Mouse (Mus musculus) gastrocnemius, postnatal 25 days (tissue): ENCODE data around the gene Pomgnt2. TPM values are rescaled to one million over a fixed set of nuclear protein-coding genes. Genes with fewer than 3 reads are reported as not detected.

Experiments
- DNase-seq: peaks from one replicate; pipeline ENCODE4 v3.0.0; 2022
- total RNA-seq, 2 experiments: library from RNA; stranded (reverse); gene quantifications; 1 replicate in 1 of 2; 2 replicates in 1 of 2; pipeline ENCODE4 v1.2.3; 2021

Gene Pomgnt2
- total RNA-seq, 2 experiments from 2014 or later, result 8.9 to 10.0 TPM

DNA sequence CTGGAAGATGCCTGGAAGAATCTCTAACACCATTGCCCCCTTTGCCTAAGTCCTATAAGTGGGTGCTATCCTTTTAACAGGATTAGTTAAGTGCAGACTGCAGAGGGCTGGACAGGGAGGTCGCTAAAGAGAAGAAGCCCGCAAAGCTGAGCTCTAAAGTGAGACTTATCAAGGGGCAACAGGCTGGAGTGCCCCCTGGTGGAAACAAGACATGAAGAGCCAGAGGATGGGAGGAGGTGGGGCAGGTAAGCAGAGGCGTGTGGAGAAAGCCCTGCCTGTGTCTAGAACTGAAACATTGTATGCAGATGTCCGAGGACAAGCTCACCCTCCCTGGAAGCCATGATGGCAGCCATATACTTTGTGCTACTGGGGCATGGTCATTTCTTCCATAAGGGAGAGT, 16.7 kb upstream of the Pomgnt2 start:
- no peak for DNase-seq

DNA sequence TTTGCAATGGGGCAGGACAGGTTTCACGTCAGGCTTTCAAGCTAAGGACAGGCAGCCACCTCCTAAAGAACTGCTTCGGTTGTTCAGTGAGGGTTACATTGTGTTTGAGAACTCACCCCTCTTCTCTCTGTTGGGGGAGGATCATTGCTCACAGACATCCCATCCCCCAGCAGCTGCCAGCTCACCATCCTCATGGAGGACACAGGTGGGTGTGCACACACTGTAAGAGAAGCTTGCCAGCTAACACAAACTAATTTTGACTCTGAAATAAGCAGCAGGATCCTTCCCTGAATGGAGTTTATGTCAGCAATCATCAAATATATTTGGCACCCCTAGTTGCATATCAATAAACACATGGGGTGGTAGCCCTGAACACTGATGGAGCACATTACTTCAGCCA, 15.9 kb upstream of the Pomgnt2 start:
- DNase-seq, result no peak

DNA sequence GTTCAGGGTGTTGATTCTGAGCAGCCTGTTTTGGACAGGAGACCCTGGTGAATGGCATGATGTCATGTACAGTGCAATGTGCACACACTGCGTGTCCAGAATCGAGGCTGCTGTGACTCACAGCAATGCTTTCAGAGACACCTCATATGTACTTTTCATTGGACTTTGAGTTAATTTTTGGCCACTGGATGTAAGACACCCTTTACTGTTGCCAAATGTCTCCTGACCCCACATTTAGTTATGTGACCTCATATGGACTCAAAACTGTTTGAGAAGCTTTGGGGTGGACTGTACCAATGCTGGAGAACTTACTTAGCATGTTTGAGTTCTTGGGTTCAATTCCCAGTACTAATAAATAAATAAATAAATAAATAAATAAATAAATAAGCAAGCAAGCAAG, 13.8 kb upstream of the Pomgnt2 start:
- no peak for DNase-seq

DNA sequence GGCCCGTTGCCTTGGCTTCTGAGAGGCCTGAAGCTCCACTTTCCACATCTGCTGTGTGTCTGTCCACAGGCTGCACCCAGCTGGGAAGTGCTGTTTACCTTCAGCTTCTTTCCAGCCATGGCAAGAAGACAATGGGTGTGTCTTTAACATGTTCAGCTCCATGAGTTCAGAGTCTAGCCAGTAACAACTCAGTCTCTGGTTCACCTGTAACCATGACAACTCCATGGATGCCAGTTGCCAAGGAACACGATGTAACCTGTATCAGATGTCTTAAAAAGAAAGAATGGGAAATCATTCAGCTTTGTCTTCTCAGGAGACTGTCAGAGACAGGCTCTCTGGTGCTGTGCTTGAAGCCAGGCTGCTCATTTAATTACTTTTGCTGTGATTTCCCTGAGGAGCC, 12.0 kb upstream of the Pomgnt2 start:
- DNase-seq, result no peak

DNA sequence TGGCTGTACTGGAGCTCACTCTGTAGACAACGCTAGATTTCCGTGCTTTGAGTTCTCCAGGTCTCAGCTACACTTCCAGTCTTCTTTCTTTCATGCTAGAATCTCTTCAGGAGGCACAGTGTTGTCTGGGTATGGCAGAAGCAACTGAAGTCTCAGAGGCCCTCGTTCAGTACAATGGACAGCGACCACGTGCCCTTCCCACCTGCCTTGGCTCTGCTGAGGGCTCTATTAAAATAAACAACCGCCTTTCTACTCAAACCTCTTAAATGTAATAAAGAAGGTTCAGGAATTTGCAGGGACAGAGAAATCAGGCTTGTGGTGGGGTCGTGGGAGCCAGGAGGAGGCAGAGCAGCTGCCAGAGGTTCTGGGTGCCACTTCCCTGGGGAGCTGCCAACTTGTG, 9.7 kb upstream of the Pomgnt2 start:
- DNase-seq, result no peak

DNA sequence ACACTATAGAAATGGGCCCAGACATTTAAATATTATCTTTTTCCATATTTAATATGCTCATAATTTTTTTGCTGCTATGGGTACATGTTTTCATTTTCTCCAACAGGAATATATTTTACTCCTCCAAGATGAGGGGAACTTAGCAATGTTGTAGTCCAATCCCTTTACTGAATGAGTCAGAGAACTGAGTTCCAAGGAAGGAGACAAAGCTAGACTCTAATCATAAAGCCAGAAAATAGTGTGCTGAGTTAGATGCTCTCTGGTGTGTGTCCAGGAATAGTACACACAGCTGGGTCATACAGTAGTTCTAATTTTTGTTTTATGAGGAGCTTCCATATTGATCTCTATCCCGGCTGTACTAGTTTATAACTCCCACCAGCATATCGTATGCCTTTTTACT, 9.3 kb upstream of the Pomgnt2 start:
- no peak for DNase-seq

DNA sequence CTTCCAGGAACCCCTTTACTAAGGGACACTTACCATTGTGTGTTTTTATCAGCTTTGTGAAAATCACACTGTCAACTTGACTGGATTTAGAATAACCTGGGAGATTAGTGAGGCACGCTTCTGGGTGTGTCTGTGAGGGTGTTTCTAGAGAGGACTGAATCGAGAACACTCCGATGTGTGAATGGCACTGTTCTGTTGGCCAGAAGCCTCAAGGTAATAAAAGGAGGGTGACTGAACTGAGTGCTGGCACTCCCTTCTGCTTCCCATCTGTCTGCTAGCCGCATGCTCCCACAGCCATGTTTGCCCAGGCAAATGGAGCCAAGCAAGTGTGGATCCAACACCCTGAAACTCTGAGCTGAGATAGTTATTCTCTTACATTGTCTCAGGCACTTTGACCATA, 1.1 kb upstream of the Pomgnt2 start:
- DNase-seq, result no peak

DNA sequence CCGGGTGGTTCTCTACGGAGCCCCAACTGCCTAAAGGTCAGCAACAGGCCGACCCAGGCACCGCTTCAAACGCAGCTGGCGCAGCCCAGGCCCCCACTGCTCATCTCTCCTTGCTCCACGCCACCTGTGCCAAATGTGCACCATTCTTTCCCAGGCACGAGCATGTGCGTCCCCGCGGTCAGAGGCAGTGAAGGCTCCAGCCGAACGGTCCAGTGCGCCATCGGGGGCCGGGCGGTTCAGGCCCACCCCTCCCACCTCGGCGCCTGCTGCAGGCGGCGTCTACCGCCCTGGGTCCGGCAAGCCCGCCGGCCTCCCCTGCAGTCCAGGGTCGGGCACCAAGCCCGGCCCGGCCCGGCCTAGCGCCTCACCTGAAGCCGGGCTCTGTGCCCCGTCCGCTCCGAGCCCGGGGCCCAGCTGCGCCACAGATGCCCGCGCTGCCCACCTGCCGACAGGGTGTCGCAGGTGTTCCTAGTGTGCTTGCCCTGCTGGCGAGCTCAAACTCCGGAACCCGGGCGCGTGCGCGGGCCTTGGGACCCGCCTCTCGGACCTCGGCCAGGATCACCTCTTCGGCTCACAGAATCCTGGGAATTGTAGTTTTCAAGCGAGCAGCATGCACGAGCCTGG, 1.3 kb downstream of the Pomgnt2 start:
- peak; percentile 85 for DNase-seq

DNA sequence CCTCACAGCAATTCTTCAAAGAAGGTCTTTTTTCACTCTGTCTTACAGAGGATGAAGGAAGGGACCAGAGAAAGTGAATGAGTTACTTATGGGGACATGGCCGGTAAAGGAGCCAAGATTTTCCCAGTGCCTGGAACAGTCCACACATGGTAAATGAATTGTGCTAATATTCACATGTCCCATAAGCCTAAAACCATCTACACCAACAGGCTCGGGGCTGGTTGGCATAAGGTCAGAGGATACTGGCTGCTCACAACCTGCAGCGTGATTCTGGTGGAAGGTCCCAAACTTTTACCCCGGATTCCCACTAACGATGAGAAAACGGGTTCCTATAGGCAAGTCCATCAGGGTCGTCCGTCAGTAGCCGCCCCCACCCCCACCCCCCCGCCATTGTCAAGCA, 1.8 kb downstream of the Pomgnt2 start:
- no peak for DNase-seq

DNA sequence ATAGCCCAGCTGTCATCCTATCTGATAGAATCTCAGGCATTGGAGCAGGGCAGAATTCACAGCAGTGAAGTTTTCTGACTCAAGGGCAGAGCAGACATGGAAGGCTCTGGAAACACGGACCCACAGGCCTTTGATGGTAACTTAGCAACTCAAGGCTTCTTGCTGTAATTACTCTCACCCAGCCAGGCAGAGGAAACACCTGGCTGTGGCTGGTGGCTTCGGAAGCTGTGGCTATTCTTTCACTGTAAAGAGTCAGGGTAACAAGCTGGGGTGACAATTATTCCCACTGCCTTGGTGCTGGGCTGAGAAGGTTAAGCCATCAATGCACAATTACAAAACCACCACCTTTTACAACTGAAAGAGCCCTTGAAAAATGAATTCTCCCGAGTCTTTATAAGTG, 3.9 kb downstream of the Pomgnt2 start:
- no peak for DNase-seq

DNA sequence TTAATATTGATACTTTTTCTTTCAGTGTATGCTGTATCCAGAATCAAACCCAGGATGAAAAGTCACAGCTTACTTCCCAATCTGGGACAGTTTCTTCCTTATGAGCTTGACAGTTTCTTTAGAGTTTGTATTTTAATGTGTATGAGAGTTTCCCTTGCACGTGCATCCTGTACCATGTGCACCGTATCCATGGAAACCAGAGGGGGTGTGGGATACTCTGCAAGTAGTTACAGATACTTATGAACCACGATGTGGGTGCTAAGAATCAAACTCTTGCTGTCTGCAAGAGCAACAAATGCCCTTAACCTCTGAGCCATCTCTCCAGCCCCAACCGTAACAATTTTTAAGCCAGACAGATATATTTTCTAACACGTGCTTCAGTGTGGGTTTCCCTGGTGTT, 5.9 kb downstream of the Pomgnt2 start:
- no peak for DNase-seq

DNA sequence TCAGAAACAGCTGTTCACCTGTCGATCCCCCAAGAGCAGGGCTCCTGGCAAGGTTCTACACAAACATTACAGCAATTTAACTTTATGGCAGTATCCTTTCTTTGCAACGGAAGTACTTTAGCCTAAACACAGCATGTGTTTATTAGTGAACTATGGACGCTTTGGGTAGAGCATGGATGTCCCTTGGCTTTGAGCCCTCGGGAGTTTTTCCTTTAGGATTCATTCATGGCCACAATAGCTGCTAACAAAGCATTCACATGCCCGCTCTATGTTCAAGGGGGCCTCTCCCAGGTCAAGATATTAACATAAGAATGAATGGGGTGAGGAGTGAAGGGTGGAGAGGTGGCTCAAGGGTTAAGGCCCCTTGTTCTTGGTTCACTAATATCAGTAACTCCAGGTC, 7.4 kb downstream of the Pomgnt2 start:
- no peak for DNase-seq

DNA sequence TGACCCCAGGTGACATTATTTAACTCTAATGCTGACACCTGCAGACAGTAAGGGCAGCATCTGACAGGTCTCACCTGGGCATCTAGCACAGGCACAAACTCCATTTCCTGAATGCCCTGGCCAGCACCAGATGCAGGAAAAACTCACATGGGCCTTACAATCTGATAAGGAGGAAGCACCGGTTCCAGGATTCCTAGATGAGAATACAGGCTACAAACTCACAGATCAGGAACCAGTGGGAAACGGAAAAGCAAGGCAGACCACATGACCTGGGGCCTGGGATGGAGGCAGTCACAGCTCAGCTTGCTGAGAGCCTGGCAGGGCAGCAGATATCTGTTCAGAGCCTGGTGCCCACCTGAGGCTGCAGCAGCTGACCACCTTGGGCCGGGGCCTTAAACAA, 8.0 kb downstream of the Pomgnt2 start:
- no peak for DNase-seq

DNA sequence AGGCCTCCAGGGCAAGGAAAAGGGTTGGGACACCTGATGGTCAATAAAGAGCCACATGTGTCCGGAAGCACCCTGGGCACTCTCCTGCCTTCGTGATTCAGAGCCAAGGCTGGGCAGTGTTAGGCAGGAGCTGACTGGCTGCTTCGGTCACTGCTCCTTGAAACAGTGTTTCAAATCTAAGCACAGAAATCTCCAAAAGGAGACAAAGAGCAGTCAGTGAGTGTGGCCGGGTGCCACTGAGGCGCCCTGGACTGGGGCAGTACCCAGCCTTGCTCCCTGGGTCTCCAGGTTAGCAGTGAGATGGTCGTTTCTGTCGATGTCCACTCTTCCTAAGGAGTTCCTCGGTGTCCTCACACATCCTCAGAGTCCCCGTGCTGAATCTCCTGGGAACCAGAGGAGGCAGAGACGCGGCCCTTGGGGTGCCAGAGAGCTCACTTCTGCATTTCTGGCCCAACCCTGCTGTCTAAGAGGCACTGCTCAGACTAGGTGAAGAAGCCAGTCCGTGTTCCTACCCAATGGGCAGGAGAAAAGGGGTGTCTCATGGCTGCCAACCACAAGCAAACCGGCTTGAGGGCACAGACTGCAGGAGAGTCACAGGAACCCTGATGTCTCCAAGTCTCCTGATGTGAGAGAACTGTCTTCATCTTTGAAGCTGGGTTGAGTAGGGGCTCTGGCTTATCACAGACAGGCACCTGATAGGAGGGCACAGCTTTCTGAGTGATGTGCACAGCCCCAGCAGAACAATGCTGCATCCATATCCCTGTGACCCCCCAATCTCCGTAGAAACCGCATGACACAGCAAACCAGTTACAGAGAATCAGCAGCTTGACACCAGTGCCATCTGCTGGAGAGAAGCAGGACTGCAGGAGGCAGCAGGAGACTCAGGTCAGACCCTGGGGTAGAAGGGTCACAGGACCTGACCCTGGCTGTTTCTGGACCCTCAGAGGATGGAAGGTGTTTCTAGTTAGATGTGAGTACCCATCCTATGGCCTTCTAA, 12.1 kb downstream of the Pomgnt2 start:
- peak; percentile 54 for DNase-seq

DNA sequence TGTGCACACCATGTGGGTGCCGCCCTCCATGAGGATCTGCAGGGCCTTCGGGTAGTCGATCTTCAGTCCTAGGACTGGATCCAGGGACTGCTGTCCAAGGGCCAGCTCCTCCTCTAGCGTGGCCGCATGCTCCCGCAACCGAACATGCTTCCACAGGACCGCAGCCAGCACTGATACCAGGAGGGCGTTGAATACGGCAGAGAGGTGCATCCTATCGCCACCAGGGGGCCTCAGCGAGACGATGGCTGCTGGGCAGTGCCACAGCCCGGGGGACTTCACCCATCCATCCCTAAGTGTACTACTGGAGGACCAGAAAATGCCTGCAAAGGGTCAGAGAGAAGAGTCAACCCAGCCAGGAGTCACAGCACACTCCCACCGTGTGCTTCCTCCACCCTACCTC, 13.4 kb downstream of the Pomgnt2 start:
- DNase-seq, result peak; percentile 62

DNA sequence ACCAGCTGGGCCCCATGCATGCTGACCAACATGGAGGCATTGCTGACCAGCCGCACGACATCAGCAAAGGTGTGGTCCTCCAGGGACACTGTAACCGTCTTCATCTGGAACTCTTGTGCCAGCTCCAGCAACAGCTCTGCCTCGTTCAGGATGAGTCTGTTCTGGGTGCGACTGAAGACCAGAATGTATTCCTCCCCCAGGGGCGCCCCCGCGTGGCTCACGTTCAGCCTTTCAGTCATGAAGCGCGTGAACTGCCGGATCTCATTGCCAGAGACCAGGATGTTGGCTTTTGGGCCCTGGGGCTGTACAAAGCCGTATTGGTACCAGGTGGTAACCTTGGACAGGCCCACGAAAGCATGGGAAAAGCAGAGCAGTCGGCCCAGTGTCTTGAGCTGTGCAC, 14.2 kb downstream of the Pomgnt2 start:
- DNase-seq, result no peak

DNA sequence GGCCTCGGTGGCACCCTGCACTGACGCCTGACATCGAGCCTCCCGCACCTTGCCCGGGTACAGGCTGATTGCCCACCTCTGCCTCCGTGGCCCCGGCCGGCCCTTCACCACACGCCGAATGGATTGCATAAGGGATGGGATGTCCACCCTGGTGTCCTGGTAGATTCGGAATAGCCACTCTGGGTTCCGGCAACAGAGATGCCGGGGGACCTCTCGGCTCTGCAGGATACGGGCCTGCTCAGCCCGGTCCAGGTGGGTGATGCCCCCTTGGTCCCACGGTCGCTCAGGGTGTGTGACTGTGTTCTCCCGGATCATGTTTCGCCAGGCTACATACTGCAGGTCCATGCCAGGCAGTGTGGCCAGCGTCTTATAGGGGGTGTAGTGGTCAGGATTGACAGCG, 14.7 kb downstream of the Pomgnt2 start:
- DNase-seq, result no peak

DNA sequence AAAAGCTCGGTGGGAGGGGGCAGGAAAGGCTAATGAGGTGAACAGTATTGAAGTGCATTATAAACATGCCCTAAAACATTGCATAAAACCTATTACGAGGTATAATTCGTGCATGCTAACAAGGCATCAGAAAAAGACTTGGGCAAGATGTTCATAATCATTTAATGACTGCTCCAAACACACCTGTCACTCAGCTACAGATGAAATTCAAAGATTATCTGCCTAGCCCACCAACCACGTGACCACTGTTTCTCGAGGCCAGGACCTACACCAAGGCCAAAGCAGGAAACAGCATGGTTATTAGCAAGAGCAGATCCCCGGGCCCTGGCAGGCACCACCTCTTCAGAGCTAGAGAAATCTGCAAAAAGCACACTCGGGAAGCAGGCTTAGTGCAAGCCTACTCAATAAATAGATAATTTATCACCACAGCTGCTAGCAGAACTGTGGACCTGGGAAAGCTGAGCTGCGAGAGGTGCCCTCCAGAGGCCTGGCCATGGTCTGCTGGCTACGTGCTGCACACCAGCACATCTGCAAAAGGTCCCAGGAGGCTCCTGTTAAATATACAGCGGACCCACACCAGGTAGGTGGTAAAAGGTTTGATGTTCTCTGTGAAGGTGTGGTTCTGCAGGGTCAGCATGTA, 15.3 kb downstream of the Pomgnt2 start:
- DNase-seq, result no peak

DNA sequence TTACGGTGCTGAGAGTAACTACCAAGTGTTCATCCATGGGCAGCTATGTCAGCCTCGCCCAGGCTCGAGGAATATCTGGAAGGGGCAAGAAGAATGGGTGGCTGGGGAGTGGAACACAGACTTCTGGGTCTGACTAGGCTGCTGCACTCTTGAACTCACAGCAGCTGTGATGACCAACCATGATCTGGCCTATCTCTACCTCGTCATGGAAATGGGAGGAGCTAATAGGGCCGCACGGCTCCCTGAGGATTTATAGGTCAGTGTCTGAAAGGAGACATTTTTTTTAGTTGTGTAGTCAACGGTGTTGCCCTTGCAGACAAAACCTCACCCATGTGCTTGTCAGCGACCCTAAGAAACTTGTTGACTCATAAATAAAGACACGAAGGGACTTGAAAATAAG, 15.9 kb downstream of the Pomgnt2 start:
- no peak for DNase-seq

DNA sequence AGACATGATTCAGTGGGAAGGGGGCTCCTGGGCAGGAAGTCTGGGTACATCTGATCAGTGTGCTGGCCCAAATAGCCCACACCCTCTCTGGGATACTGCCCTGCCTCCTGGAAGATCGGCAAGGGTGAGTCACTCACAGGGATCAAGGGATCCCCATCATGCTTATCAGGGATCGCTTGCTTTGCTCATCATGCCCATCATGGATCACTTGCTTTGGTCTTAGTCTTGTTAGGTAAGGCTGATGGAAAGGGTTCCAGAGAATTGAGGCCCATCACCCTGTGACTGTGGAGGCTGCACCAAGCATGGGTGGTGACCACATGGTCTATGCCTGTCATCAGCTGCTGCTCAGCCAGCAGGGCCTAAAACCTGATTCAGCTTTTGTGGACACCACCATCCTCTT, 21.6 kb downstream of the Pomgnt2 start:
- no peak for DNase-seq

DNA sequence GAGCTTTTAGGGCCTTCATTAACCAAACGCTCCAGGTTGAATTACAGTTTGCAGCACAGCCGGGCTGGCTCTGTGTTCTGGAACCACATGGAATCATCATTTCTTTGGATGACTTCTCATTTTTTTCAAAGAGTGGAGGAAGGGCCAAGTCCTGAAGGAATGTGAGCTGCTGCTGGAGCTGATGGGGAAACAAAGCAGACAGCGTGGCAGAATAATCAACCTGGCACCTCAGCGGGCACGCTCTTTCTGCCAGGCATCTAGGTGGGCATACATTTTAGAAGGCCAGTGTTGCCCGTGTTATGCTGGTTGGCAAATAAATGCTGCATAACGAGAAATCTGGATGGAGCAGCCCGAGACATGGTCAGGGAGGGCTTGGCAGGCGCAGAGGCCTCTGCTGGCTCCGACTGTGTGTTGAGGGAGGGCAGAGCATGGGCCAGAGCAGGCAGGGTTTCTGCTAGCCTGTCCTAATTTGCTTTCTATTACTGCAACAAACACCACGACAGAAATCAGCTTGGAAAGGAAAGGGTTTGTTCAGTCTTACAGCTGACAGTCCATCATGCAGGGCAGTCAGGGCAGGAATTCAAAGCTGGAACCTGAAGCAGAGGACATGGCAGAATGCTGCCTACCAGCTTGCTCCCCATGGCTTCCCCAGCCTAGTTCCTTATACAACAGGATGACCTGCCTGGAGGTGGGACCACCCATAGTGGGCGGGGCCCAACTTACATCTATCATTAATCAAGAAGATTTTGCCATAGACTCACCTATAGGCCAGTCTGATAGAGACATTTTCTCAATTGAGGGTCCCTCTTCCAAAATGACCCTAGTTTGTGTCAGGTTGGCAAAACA, 22.5 kb downstream of the Pomgnt2 start:
- peak; percentile 69 for DNase-seq

DNA sequence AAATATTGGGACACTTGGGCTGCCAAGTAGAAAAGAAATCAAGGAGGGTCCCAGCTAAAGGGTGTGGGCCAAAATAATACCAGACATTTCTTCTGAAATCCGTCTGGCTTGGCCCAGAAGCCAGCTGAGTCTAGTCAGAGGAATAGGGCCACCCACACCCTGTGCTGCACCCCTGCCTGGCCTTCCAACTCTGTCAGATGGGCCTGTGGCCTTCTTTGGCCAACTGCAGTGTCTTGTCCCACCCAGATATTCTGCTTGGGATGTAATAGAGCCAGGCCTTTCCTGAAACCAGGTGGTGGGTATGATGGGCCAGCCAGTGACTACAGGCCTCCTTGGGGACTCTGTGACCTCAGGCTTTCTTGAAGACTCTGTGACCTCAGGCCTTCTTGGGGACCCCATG, 23.7 kb downstream of the Pomgnt2 start:
- peak; percentile 72 for DNase-seq
